Mouse (Mus musculus) lung, embryonic 14.5 days (tissue): ENCODE data around the gene 4930455H04Rik. TPM values are rescaled to one million over a fixed set of nuclear protein-coding genes. Genes with fewer than 3 reads are reported as not detected.

Experiments used
- ATAC-seq: fragments of 200-750 bp; cut with Nextera tagmentation; 2 replicates; pipeline ENCODE4 v1.8.0; 2017; ENCODE audit warnings: mild to moderate bottlenecking, moderate TSS enrichment, moderate library complexity; ENCODE audit not compliant: insufficient read depth
- DNase-seq: peaks from one replicate; pipeline ENCODE4 v3.0.0-alpha.2; 2015
- H3K27ac ChIP-seq: fragments of 300-500 bp; sonication (generic); 2 replicates; pipeline ENCODE4 v1.5.1; 2014; ENCODE audit warnings: low read depth, mild to moderate bottlenecking, moderate library complexity
- H3K27me3 ChIP-seq: fragments of 300-500 bp; sonication (generic); 2 replicates; pipeline ENCODE4 v1.6.1; 2014; ENCODE audit warnings: low read length, control low read depth; ENCODE audit not compliant: insufficient read depth
- H3K36me3 ChIP-seq: fragments of 300-500 bp; sonication (generic); 2 replicates; pipeline ENCODE4 v1.6.1; 2014; ENCODE audit warnings: control low read depth; ENCODE audit not compliant: insufficient read depth
- H3K4me1 ChIP-seq: fragments of 300-500 bp; sonication (generic); 2 replicates; pipeline ENCODE4 v1.6.1; 2014; ENCODE audit warnings: antibody characterized with exemption, control low read depth; ENCODE audit not compliant: insufficient read depth
- H3K4me2 ChIP-seq: fragments of 300-500 bp; sonication (generic); 2 replicates; pipeline ENCODE4 v1.6.1; 2014; ENCODE audit warnings: mild to moderate bottlenecking
- H3K4me3 ChIP-seq: fragments of 300-500 bp; sonication (generic); 2 replicates; pipeline ENCODE4 v1.5.1; 2014; ENCODE audit warnings: low read depth, low read length
- H3K9ac ChIP-seq: fragments of 300-500 bp; sonication (generic); 2 replicates; pipeline ENCODE4 v1.6.1; 2014
- H3K9me3 ChIP-seq: fragments of 300-500 bp; sonication (generic); 2 replicates; pipeline ENCODE4 v1.6.1; 2016; ENCODE audit warnings: low read depth, low read length, control low read depth
- CTCF ChIP-seq: IDR thresholded peaks from 2 replicates; pipeline ENCODE4 v1.5.1; 2016; ENCODE audit warnings: antibody characterized with exemption, low read depth
- WGBS: fragments of 180-500 bp; shearing (Covaris S2); extraction: QIAGEN DNeasy Blood & Tissue Kit; methylation state at CpG from one replicate; pipeline ENCODE4 v1.1.7; 2014; 5-methylcytosine and 5-hydroxymethylcytosine counted together
- polyA plus RNA-seq: library from polyadenylated mRNA; unstranded; fragments of >200 nt; fragmentation: Nextera tagmentation; extraction: Ambion mirVana; gene quantifications from 2 replicates; pipeline ENCODE4 v1.2.1, GENCODE M21; 2014

Gene 4930455H04Rik
- polyA plus RNA-seq, result not detected in 2 replicates

DNA sequence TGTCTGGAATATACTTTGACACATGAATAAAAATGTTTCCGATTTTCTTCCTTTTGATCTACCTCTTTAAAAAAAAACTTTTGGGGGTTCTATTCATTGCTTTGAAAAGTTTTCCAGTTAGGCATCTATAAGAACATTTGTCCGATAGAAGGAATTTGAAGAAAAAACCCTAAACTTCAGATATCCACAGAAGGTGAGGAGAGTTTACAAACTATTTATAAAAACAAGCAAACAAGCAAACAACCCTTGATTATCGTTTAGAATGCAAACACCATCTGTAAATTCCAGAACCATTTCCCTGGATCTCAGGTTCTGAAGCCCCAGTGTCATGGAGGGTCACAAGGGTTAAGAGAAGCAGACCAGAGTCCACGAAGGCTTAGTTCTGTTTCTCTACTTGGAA is at the start of gene 4930455H04Rik:
Gene 4930455H04Rik, plus strand, starts transcription at position 301 of the 400 bp plus-strand sequence.
- Histone ChIP-seq H3K27me3 (no peaks in the 10 kb centered on the region), H3K9me3 (no peaks in the 10 kb centered on the region), H3K4me1 (0 out of 2 replicates have a peak, but pooled peaks cover 5% of the 10 kb centered on the region), H3K9ac (peak within 1 kb of the TSS; percentile 46), H3K4me3 (peak within 1 kb of the TSS; percentile 35), H3K27ac (0 out of 2 replicates have a peak within 1 kb of the TSS, but pooled peaks have one; percentile 26), H3K36me3 (no peaks in the 10 kb centered on the region), H3K4me2 (peak within 1 kb of the TSS; percentile 71)
- ATAC-seq, result no peak
- 56% methylated on average over 4 of the region's 4 CpGs for WGBS
- DNase-seq, result no peak
- no peak for TF ChIP-seq CTCF

DNA sequence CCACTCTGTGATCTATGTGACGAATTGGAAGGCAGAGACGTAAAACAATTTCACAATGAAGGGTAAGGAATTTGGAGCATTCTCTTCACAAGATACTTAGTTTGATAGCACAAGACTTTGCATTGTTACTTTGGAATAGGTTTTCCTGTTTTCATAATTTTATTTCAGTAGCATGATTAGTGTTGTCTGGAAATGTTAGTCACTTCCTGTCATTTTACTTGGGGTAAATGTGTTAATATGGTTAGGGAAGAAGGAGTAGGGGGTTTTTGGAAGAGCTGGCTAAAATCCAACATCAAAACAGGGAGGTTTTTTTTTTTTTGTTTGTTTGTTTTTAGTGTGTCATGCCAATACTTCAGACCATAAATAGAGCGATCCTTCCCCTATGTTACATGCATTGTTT is 46.5 kb upstream of the 4930455H04Rik start:
- ATAC-seq, result no peak
- H3K27ac ChIP-seq, result no peak overlapping the region
- 73% methylated on average over 3 of the region's 3 CpGs for WGBS
- no peak overlapping the region for H3K9ac ChIP-seq
- peaks cover 4% of the 10 kb centered on the region; the same call in 1 of the 2 replicates for H3K27me3 ChIP-seq
- no peaks in the 10 kb centered on the region for H3K36me3 ChIP-seq
- peaks cover 5% of the 10 kb centered on the region; the same call in 1 of the 2 replicates for H3K4me1 ChIP-seq
- H3K4me2 ChIP-seq, result no peak overlapping the region
- DNase-seq, result no peak
- no peak overlapping the region for H3K4me3 ChIP-seq
- no peak for TF ChIP-seq CTCF
- H3K9me3 ChIP-seq, result no peaks in the 10 kb centered on the region

DNA sequence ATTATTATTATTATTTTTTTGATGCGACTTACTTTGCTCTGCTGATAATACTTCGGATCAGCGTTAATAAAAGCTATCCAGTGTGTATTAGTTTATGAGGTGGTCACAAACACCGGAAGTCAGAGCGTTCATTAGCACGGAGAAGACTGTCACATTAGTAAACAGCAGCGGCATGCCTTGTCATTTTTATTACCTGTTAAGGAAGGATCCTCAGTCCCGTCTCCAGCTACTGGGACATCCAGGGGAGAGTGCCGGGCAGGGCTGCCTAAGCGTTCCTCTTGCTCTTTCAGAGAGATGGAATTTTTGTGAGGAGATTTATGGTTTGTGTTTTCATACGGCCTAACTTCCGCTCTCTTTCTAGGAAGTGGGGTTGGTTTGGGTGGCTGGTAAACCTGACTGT is 45.0 kb upstream of the 4930455H04Rik start:
- WGBS, result 33% methylated on average over 12 of the region's 12 CpGs
- Histone ChIP-seq H3K4me2 (peak overlapping the region; percentile 37), H3K4me3 (no peak overlapping the region)

DNA sequence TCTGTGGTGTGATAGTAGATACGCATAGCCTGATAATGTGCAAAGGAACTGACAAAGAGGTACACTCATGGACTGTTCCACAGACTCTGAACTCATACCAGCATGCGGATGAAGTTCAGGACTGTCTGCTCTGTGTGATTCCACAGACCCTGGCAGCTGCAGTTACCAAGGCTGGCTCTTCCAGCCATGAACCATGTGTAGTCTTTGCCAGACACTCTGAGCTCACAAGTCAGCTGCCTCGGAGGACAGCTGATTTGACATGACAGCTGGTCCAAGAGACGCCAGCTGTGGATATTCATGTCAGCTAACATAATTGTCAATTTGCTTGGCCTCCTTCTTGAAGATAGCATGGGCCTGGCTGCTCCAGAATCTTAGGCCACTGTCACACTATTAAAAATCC is 39.1 kb upstream of the 4930455H04Rik start:
- no peaks in the 10 kb centered on the region for H3K9me3 ChIP-seq
- no peak overlapping the region for H3K9ac ChIP-seq
- H3K27ac ChIP-seq, result no peak overlapping the region
- ATAC-seq, result peak; percentile 77; the same call in 1 of the 2 replicates
- no peak for TF ChIP-seq CTCF
- H3K4me3 ChIP-seq, result no peak overlapping the region
- H3K36me3 ChIP-seq, result no peaks in the 10 kb centered on the region
- no peak overlapping the region for H3K4me2 ChIP-seq
- no peaks in the 10 kb centered on the region; the same call in 1 of the 2 replicates for H3K4me1 ChIP-seq
- DNase-seq, result peak; percentile 77
- H3K27me3 ChIP-seq, result peaks cover 4% of the 10 kb centered on the region; the same call in 1 of the 2 replicates
- WGBS, result 63% methylated on average over 4 of the region's 4 CpGs

More for the DNA sequence above, 45.0 kb upstream of the 4930455H04Rik start:
- Histone ChIP-seq H3K27ac (no peak overlapping the region), H3K36me3 (no peaks in the 10 kb centered on the region), H3K27me3 (peaks cover 4% of the 10 kb centered on the region; the same call in 1 of the 2 replicates), H3K9me3 (no peaks in the 10 kb centered on the region), H3K4me1 (peaks cover 5% of the 10 kb centered on the region; the same call in 1 of the 2 replicates), H3K9ac (no peak overlapping the region)
- DNase-seq, result peak; percentile 60
- TF ChIP-seq CTCF, result no peak
- ATAC-seq, result peak; percentile 81

DNA sequence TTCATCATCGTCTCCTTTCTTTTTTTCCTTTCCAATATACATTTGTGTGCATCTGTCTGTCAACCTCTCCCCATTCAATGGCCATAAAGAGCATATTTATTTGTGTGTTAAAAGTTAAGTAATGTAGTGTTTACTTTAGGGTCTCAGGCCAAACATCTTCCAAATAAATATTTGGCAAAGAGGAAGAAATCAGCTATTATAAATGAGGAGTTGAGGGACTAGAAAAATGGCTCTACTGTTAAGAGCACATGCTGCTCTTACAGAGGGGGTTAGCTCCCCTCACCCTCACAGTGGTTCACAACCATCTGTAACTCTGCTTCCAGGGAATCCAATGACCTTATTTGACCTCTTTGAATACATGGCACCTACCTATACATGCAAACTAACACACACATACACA is 34.9 kb upstream of the 4930455H04Rik start:
- Histone ChIP-seq H3K4me2 (no peak overlapping the region), H3K4me3 (no peak overlapping the region), H3K4me1 (no peaks in the 10 kb centered on the region; the same call in 1 of the 2 replicates), H3K36me3 (no peaks in the 10 kb centered on the region), H3K27ac (no peak overlapping the region), H3K9ac (no peak overlapping the region), H3K9me3 (no peaks in the 10 kb centered on the region), H3K27me3 (no peaks in the 10 kb centered on the region)
- DNase-seq, result peak; percentile 61
- TF ChIP-seq CTCF, result no peak
- WGBS, result 40% methylated on average over 1 of the region's 1 CpGs
- ATAC-seq, result peak; percentile 64; the same call in 1 of the 2 replicates

DNA sequence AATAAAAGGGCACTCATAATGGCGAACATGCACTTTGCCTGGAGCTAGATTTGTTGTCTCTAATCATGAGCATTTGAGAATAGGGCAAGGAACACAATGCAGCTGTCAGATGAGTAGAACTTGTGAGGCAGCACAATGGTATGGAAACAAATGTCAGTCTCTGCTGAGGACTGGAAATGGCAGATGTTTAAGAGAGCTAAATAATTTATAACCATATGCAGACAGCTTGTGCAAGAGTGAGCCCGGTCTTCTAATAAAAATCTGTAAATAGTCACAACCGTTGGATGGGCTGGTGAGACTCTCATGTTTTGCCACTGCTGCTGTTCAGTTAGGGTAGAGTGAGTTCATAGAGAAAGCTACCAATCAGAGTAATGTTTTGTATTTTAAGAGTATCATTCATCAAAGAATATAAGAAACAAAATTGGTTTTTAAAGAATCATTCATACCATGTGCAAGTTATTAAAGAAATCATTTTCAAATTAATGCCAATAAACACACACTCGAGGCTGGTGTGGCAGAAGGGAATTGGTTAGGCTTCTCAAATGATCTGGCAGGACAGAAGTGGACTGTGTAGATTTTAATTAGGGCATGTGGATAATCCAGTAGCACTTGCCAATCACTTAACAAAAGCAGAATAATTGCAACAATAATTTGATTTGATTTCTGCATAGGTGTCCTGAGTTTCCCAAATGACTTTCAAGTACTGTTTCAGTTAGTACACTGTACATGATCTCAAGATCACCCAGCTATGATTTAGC is 31.0 kb upstream of the 4930455H04Rik start:
- Histone ChIP-seq H3K4me2 (no peak overlapping the region), H3K27ac (no peak overlapping the region), H3K9ac (no peak overlapping the region), H3K9me3 (no peaks in the 10 kb centered on the region), H3K4me1 (no peaks in the 10 kb centered on the region), H3K36me3 (no peaks in the 10 kb centered on the region), H3K27me3 (no peaks in the 10 kb centered on the region), H3K4me3 (no peak overlapping the region)
- 64% methylated on average over 4 of the region's 4 CpGs for WGBS
- ATAC-seq (no peak), DNase-seq (no peak)
- no peak for TF ChIP-seq CTCF

DNA sequence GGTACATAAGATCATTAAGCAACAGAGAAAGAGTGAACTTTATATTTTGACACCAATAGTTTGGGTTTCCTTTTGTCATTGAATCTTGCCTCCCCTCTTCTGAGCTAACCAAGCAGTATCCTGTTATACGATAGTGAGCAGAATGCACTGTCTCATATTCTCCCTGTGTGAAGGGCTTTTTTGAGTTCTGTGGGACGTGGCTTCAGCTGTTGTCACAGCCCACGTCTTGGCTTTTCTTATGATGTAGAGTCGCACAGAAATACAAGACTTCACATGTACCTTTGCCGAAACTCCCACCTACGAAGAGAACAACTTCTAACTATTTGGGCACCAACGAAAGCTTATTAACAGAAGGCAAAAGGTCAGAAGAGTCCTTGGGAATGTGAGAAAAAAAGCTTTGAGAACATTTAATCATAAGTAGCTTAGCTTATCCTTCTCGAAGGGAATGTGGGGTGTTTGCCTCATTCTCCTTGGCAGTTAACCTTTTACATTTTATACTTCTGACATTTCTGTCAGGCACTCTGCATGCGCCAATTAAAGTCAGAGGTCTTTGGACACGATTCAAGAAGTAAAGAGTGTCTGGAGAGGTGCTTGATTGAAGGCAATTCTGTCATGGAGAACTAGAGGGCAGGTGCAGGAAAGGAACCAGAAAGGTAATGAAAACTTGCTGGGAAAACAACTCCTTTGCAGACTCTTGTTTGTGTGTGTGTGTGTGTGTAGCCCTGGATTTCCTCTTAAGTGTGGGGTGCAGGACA is 27.1 kb upstream of the 4930455H04Rik start:
- Histone ChIP-seq H3K27ac (no peak overlapping the region), H3K27me3 (no peaks in the 10 kb centered on the region), H3K9ac (no peak overlapping the region), H3K9me3 (no peaks in the 10 kb centered on the region), H3K4me2 (no peak overlapping the region), H3K4me1 (no peaks in the 10 kb centered on the region), H3K36me3 (no peaks in the 10 kb centered on the region), H3K4me3 (no peak overlapping the region)
- WGBS, result 54% methylated on average over 10 of the region's 10 CpGs
- TF ChIP-seq CTCF, result no peak
- ATAC-seq (no peak), DNase-seq (peak; percentile 28)
